Mouse (Mus musculus): ENCODE measurements around the gene Skint5. TPM values are rescaled to one million over a fixed set of nuclear protein-coding genes. Genes with fewer than 3 reads are reported as not detected.
"Not testable (repeated sequence)": the region's sequence is repeated elsewhere in the genome, so short reads cannot be mapped to it uniquely, and the experiment has no call there.

The Skint5 gene
- not detected for total RNA-seq (2021)

- DNase-seq: no peak
- intact Hi-C loops (cut with DNase I): no loop called here
Observed at GRCm38 (mm10) chr4:113999403-113999802, at the start of gene Skint5. Skint5 (minus strand) TSS chr4:113999503.

- intact Hi-C loops (cut with DNase I): no loop called here
- DNase-seq: no peak
Observed at GRCm38 (mm10) chr4:113957343-113957742, 42.0 kb downstream of the Skint5 start.

- intact Hi-C loops (cut with DNase I): no loop called here
- no peak for DNase-seq
Observed at GRCm38 (mm10) chr4:113764182-113764581, 235.1 kb downstream of the Skint5 start.

- intact Hi-C loops (cut with DNase I): no loop called here
Observed at GRCm38 (mm10) chr4:113763684-113764083, 235.6 kb downstream of the Skint5 start.

GRCm38 (mm10) chr4:113448230-113448629 lies 551.1 kb downstream of the Skint5 start:
- intact Hi-C loops (cut with DNase I); DNase-seq: not testable (repeated sequence)

More at GRCm38 (mm10) chr4:113763684-113764083, 235.6 kb downstream of the Skint5 start:
- DNase-seq: no peak

Other genes starting within 250 kb of the Skint5 start
- not detected for gene Skint11, start 163.9 kb upstream of the Skint5 start, total RNA-seq (2021)